8 mouse cellular contexts compared by ENCODE assay signal in the genomic region with DNA sequence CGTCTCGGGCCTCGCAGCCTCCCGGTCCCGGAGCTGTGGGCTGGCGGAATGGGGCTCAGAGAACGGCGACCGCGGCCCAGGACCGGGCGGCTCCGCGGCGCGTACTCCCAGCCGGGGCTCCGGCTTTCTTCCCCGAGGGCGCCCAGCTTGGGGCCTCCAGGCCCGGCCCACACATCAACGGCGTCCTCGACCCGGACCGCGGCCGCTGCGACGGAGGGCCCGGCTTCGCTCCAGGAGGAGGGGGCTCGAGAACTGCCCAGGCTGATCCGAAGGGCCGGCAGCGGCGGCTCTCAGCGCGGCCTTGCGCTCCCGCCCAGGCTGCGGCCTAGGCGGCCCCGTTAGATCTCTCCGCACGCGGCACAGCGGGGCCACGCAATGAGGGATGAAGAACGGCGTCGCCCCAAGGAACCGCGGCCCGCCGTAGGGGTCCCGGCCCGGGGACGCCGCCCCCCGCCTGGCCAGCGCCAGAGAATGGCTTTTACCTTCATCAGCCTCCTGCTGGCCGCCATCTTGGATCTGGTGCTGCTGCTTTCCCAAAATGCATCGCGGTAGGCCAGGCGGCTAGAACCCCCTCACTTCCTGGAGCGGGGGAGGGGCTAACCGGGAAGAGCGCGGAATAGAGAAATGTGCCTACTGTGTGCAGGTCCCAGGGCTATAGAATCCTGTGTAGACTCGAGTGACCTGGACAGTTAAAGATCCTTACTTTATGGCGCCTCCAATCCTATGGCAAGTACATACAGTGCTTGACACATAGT. TPM values are rescaled to one million over a fixed set of nuclear protein-coding genes. Genes with fewer than 3 reads are reported as not detected.
DNase-seq lines count a peak whose midpoint lies in the region; ATAC-seq and TF ChIP-seq lines count a peak whose summit lies in the region.

No protein-coding gene starts in this region.

- peaks cover 2% of the 10 kb centered on the region for H3K4me1 ChIP-seq in cortical plate, adult 2 months (ENCODE audit: control insufficient read depth, insufficient read depth, low read length)

- H3K27ac ChIP-seq in cortical plate, adult 2 months (ENCODE audit: insufficient read depth, low read length), result peak overlapping the region; percentile 79

- TF ChIP-seq CTCF in cortical plate, adult 2 months (IDR thresholded peaks at IDR 0.05; ENCODE audit: extremely low read depth, insufficient read depth, low read length), result no peak

- ATAC-seq in megakaryocyte, adult 5-6 weeks (ENCODE audit: poor library complexity, severe bottlenecking), result peak; percentile 92

- peak; percentile 90 for DNase-seq in adipocyte (ENCODE audit: low spot score)
- peak; percentile 62 to 68 for DNase-seq in gastrocnemius, adult 8-10 months (ENCODE audit: low spot score in 2 of 2)
- peak; percentile 89 for DNase-seq in induced T-regulatory cell, adult 2 months (ENCODE audit: low read depth)
- DNase-seq in left cerebral cortex, adult 8-10 months (ENCODE audit: low spot score in 2 of 2), result peak; percentile 75 to 77
- DNase-seq in right cerebral cortex, adult 2 months (ENCODE audit: low spot score in 2 of 2), result peak; percentile 84 to 90
- DNase-seq in urinary bladder, postnatal 10 days (ENCODE audit: low spot score), result peak; percentile 28

- TF ChIP-seq POLR2A in cortical plate, adult 2 months (IDR thresholded peaks at IDR 0.05; ENCODE audit: extremely low read depth, insufficient read depth, low read length), result peak; percentile 65; the same call in 1 of the 2 replicates

- peak overlapping the region; percentile 68 for H3K4me3 ChIP-seq in cortical plate, adult 2 months (ENCODE audit: insufficient read depth, low read length)

RNA-seq across cellular contexts. Expression of gene Ube2l3, which starts 1.3 kb away (rescaled TPM):
- 124 and 129 TPM in 2 replicates for polyA plus RNA-seq in cortical plate, adult 2 months (2012; rRNA removed)
- total RNA-seq in gastrocnemius, adult 8-10 months (2022), result 100 to 1,000 TPM; 119 to 134 (median 127) TPM
- 100 to 1,000 TPM; 125 to 149 (median 144) TPM for total RNA-seq in left cerebral cortex, adult 8-10 months (2022)
- 373 and 400 TPM in 2 replicates for total RNA-seq in megakaryocyte, adult 5-6 weeks (2015)
- 128 and 144 TPM in 2 replicates for total RNA-seq in megakaryocyte, adult 5-6 weeks (2017)

RNA-seq across cellular contexts. Expression of gene Rimbp3, which starts 7.3 kb away (rescaled TPM):
- polyA plus RNA-seq in cortical plate, adult 2 months (2012; rRNA removed), result 0.63 and 1.0 TPM in 2 replicates
- under 1 TPM in 2 of 4 experiments, not detected in 2; 0.05 TPM for total RNA-seq in gastrocnemius, adult 8-10 months (2022)
- total RNA-seq in left cerebral cortex, adult 8-10 months (2022), result 1 to 10 TPM; 2.3 to 3.0 (median 2.7) TPM
- not detected in 2 replicates for total RNA-seq in megakaryocyte, adult 5-6 weeks (2015)
- 0.04 TPM in 1 of 2 replicates, not detected in the other for total RNA-seq in megakaryocyte, adult 5-6 weeks (2017)

RNA-seq across cellular contexts. Expression of gene Hic2, which starts 32.2 kb away (rescaled TPM):
- 5.7 and 6.0 TPM in 2 replicates for polyA plus RNA-seq in cortical plate, adult 2 months (2012; rRNA removed)
- 1 to 10 TPM; 1.1 to 1.5 (median 1.4) TPM for total RNA-seq in gastrocnemius, adult 8-10 months (2022)
- 1 to 10 TPM; 4.7 to 6.8 (median 6.2) TPM for total RNA-seq in left cerebral cortex, adult 8-10 months (2022)
- 0.91 and 1.5 TPM in 2 replicates for total RNA-seq in megakaryocyte, adult 5-6 weeks (2015)
- total RNA-seq in megakaryocyte, adult 5-6 weeks (2017), result 0.77 and 0.89 TPM in 2 replicates

RNA-seq across cellular contexts. Expression of gene Ccdc116, which starts 54.1 kb away (rescaled TPM):
- 5.6 and 6.3 TPM in 2 replicates for polyA plus RNA-seq in cortical plate, adult 2 months (2012; rRNA removed)
- under 1 TPM in 1 of 4 experiments, not detected in 3; 0.10 TPM for total RNA-seq in gastrocnemius, adult 8-10 months (2022)
- total RNA-seq in left cerebral cortex, adult 8-10 months (2022), result 1 to 10 TPM; 1.8 to 7.6 (median 2.9) TPM
- 0.13 and 1.5 TPM in 2 replicates for total RNA-seq in megakaryocyte, adult 5-6 weeks (2015)
- total RNA-seq in megakaryocyte, adult 5-6 weeks (2017), result 0.26 and 0.53 TPM in 2 replicates

RNA-seq across cellular contexts. Expression of gene Ydjc, which starts 56.7 kb away (rescaled TPM):
- polyA plus RNA-seq in cortical plate, adult 2 months (2012; rRNA removed), result 30.5 and 30.6 TPM in 2 replicates
- total RNA-seq in gastrocnemius, adult 8-10 months (2022), result under 1 TPM in 1 of 4 experiments, not detected in 3; 0.22 TPM
- 10 to 100 TPM; 21.9 to 27.3 (median 24.6) TPM for total RNA-seq in left cerebral cortex, adult 8-10 months (2022)
- total RNA-seq in megakaryocyte, adult 5-6 weeks (2015), result 2.8 and 5.2 TPM in 2 replicates
- total RNA-seq in megakaryocyte, adult 5-6 weeks (2017), result 2.4 and 7.0 TPM in 2 replicates

Comparison
In these comparisons a context has a peak if more than half of its experiments do, and no peak if none do; other contexts are left out.
1. Peak in every context shown above with its lines: DNase-seq, ATAC-seq, H3K4me3 ChIP-seq and H3K27ac ChIP-seq.
2. DNase-seq: peak in every context shown above with its lines; median percentile 90 in adipocyte; 89 in induced T-regulatory cell, adult 2 months; 87 in right cerebral cortex, adult 2 months; 76 in left cerebral cortex, adult 8-10 months; 65 in gastrocnemius, adult 8-10 months; 28 in urinary bladder, postnatal 10 days.